Mouse (Mus musculus): ENCODE data around the gene Rab11fip3. TPM values are rescaled to one million over a fixed set of nuclear protein-coding genes. Genes with fewer than 3 reads are reported as not detected.

Rab11fip3 gene
- polyA plus RNA-seq, 1 experiment: 5.7 TPM

DNA sequence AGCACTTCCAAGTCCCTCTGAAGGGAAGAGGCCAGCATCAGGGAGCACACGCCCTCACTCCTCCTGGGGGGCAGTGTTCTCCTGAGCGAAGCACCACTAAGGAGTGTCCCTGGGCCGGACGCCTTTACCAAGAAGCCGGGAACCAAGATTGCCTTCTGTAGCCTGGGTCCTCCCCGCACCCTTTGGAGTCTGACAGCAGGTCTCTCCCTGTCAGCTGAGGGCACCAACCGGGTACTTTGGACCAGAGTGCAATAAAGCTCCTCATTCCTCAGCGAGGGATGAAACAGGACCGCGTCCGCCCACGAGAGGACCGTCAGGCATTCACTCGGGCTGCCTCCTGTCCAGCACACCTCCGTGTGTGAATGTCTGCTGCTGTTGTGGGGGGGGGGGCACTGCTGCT, 64.6 kb downstream of the Rab11fip3 start:
- no peak overlapping the region for H3K4me3 ChIP-seq (ENCODE audit: insufficient read depth, low read depth, low read length)
- H3K27ac ChIP-seq (replicated peaks; ENCODE audit: low read depth, low read length): no peak overlapping the region
- H3K4me1 ChIP-seq (ENCODE audit: control insufficient read depth, insufficient read depth, insufficient read length, low read length): no peaks in the 10 kb centered on the region

DNA sequence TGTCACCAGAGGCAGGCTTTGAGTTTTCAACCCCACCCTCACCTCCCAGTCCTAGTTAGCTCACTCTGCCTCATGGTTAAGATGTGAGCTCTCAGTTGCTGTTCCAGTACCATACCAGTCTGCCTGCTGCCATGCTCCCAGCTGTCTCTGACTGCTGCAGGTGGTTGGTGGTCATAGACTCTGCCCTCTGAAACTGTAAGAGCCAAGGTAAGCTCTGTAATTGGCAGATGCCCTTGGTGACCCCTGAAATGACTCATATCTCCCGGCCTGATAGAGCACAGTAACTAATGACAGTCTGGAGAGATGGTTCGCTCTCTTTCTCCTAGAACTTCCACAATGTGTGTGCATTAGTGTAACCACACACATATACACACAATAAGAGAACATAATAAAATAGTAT, 65.5 kb downstream of the Rab11fip3 start:
- H3K4me3 ChIP-seq (ENCODE audit: insufficient read depth, low read depth, low read length): no peak overlapping the region
- H3K27ac ChIP-seq (replicated peaks; ENCODE audit: low read depth, low read length): no peak overlapping the region
- no peaks in the 10 kb centered on the region for H3K4me1 ChIP-seq (ENCODE audit: control insufficient read depth, insufficient read depth, insufficient read length, low read length)

DNA sequence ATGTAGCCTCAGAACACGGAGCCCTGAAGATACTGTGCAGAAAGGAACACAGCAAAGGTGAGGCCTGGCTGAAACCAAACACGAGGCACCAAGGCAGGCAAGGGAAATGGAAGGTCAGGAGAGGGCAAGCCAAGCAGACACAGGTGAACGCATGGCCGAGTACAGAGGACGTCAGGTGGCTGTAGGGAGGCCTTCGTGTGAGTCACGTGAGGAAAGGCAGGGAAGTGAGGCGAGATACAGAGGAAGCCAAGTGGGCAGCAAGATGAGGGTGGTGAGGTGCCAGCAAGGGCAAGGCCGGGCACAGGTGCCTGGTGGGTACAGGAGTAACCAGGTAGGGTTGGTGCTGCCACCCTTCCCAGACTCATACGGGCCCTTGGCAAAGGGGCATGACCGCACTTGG, 70.9 kb downstream of the Rab11fip3 start:
- Histone ChIP-seq H3K4me3 (ENCODE audit: insufficient read depth, low read depth, low read length) (no peak overlapping the region), H3K27ac (replicated peaks; ENCODE audit: low read depth, low read length) (no peak overlapping the region), H3K4me1 (ENCODE audit: control insufficient read depth, insufficient read depth, insufficient read length, low read length) (no peaks in the 10 kb centered on the region)

- no peaks in the 10 kb centered on the region for H3K4me1 ChIP-seq (ENCODE audit: control insufficient read depth, insufficient read depth, insufficient read length, low read length)
- no peak overlapping the region for H3K4me3 ChIP-seq (ENCODE audit: insufficient read depth, low read depth, low read length)
Observed at GRCm38 (mm10) chr17:25993489-25993888, 75.9 kb downstream of the Rab11fip3 start.

DNA sequence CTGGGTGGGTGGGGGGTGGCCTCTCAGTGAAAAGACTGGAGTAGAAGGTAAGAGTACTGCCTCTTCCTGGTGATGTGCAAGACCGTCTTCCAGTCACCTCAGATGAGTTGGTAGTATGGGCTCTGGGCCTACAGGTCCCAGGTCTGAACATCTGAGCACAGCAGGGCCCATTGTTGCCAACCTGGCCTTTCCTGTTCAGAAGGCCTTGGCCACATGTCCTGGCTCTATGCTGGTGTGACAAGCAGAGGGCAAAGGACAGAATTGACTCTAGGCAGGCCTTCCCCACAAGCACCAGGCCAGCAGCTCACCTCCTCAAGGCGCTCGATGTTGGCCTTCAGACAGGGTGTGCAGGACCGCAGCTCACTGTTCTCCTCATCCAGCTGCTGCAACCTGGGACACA, 77.1 kb downstream of the Rab11fip3 start:
- Histone ChIP-seq H3K4me3 (ENCODE audit: insufficient read depth, low read depth, low read length) (no peak overlapping the region), H3K27ac (replicated peaks; ENCODE audit: low read depth, low read length) (no peak overlapping the region), H3K4me1 (ENCODE audit: control insufficient read depth, insufficient read depth, insufficient read length, low read length) (no peaks in the 10 kb centered on the region)

More at GRCm38 (mm10) chr17:25993489-25993888, 75.9 kb downstream of the Rab11fip3 start:
- no peak overlapping the region for H3K27ac ChIP-seq (replicated peaks; ENCODE audit: low read depth, low read length)

- no peak overlapping the region for H3K27ac ChIP-seq (replicated peaks; ENCODE audit: low read depth, low read length)
- H3K4me3 ChIP-seq (ENCODE audit: insufficient read depth, low read depth, low read length): no peak overlapping the region
- no peaks in the 10 kb centered on the region for H3K4me1 ChIP-seq (ENCODE audit: control insufficient read depth, insufficient read depth, insufficient read length, low read length)
Observed at GRCm38 (mm10) chr17:25990331-25990730, 79.0 kb downstream of the Rab11fip3 start.

DNA sequence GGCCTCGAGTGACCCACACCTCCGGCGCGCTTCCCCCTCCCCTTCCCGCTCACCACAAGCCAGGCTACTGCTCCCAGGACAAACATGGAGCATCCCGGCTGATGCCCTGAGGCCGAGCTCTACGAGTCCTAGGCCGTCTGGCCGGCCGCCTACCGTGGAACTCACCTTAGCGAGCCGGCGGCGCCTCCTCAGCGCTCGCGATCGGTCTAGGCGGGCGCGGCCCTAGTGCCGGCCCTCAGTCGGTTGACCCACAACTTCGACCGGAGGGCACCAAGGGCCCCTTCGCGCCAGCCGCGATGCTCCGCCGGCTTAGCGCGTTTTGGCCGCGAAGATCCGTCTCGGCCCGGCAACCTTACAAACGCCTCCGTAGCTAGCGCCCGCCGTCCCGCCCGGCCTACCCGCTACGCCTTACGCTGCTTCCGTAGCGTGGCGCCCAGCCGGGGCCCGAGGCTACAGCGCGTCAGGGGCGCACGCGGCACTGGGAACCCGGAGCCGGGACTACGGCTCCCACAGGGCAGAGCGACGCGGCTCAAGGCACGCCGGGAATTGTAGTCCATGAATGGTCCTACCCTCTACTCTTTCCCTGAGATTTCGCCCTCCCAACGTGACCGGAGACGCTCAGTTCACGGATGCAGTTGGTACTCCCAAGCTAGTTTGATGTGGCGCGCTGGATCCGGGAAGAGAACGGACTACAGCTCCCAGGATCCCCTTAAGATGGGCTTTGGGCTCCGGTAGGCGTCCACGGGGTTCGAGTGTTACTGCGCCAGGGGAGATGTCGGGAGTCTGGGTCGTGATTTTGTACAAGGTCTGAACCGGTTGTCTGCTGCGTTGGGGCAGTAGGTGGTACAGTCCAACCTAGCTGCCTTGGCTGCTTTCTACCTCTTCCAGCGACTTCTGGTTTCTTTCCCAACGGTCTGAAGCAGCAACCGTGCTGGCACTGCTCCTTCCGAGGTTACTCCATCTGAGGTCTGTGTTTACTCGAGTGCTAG, 83.8 kb downstream of the Rab11fip3 start, which contains the start of gene Capn15:
Capn15 (minus strand) TSS at position 491 of the 989 bp plus-strand sequence.
- peak within 1 kb of the TSS; percentile 29; the same call in 1 of the 2 replicates for H3K27ac ChIP-seq (replicated peaks; ENCODE audit: low read depth, low read length)
- H3K4me1 ChIP-seq (ENCODE audit: control insufficient read depth, insufficient read depth, insufficient read length, low read length): peaks cover 8% of the 10 kb centered on the region; the same call in 1 of the 2 replicates
- H3K4me3 ChIP-seq (ENCODE audit: insufficient read depth, low read depth, low read length): peak within 1 kb of the TSS; percentile 82

- Histone ChIP-seq H3K4me1 (ENCODE audit: control insufficient read depth, insufficient read depth, insufficient read length, low read length) (peaks cover 8% of the 10 kb centered on the region; the same call in 1 of the 2 replicates), H3K4me3 (ENCODE audit: insufficient read depth, low read depth, low read length) (peak overlapping the region; percentile 82), H3K27ac (replicated peaks; ENCODE audit: low read depth, low read length) (peak overlapping the region; percentile 29; the same call in 1 of the 2 replicates)
Observed at GRCm38 (mm10) chr17:25984556-25985305, 84.6 kb downstream of the Rab11fip3 start.

DNA sequence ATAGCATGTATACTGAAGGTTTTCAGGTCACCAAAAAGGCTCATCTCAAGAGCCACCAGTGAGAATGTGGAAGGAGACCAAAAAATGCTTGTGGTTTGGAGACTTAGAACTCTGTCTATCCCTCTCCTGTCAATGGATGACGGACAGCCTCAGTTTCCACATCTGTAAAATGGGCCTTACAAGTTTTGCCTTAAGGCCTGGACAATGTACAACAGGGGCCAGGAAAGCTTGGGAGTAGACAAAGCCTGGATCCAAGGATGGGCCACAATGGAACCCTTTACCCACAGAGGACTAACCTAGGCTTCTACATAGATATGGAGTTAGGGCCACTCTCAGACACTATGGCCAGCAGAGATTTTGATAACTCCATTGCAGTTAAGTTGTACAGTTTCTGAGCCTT, 85.3 kb downstream of the Rab11fip3 start:
- no peak overlapping the region for H3K27ac ChIP-seq (replicated peaks; ENCODE audit: low read depth, low read length)
- 0 out of 2 replicates have a peak overlapping the region, but pooled peaks have one; percentile 82 for H3K4me3 ChIP-seq (ENCODE audit: insufficient read depth, low read depth, low read length)
- peaks cover 8% of the 10 kb centered on the region; the same call in 1 of the 2 replicates for H3K4me1 ChIP-seq (ENCODE audit: control insufficient read depth, insufficient read depth, insufficient read length, low read length)

GRCm38 (mm10) chr17:25982913-25983312, 86.4 kb downstream of the Rab11fip3 start:
- H3K4me1 ChIP-seq (ENCODE audit: control insufficient read depth, insufficient read depth, insufficient read length, low read length): peaks cover 8% of the 10 kb centered on the region; the same call in 1 of the 2 replicates
- no peak overlapping the region for H3K27ac ChIP-seq (replicated peaks; ENCODE audit: low read depth, low read length)
- H3K4me3 ChIP-seq (ENCODE audit: insufficient read depth, low read depth, low read length): no peak overlapping the region

DNA sequence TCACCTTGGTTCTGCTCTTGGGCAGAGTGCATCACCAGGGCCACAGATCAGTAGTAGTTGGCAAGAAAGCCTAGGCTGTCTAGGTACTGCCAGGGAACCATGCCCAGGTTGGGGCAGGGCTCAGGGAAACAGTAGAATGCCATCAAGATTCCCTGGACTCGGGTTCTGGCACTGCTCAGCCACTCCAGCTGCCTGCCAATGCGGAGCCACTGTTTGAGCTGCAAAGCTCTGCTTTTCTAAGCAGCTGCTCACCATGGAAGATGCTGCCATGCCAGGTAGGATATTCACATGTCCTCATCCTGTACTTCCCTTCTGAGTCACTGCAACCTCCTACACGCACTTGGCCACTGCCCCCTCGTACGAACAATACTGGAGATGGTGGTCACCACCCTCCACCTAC, 88.5 kb downstream of the Rab11fip3 start:
- H3K4me3 ChIP-seq (ENCODE audit: insufficient read depth, low read depth, low read length): no peak overlapping the region
- peaks cover 8% of the 10 kb centered on the region; the same call in 1 of the 2 replicates for H3K4me1 ChIP-seq (ENCODE audit: control insufficient read depth, insufficient read depth, insufficient read length, low read length)
- no peak overlapping the region for H3K27ac ChIP-seq (replicated peaks; ENCODE audit: low read depth, low read length)

- Histone ChIP-seq H3K4me3 (ENCODE audit: insufficient read depth, low read depth, low read length) (no peak overlapping the region), H3K4me1 (ENCODE audit: control insufficient read depth, insufficient read depth, insufficient read length, low read length) (peaks cover 8% of the 10 kb centered on the region; the same call in 1 of the 2 replicates), H3K27ac (replicated peaks; ENCODE audit: low read depth, low read length) (no peak overlapping the region)
Observed at GRCm38 (mm10) chr17:25979829-25980738, 89.3 kb downstream of the Rab11fip3 start.

- peaks cover 2% of the 10 kb centered on the region; the same call in 1 of the 2 replicates for H3K4me1 ChIP-seq (ENCODE audit: control insufficient read depth, insufficient read depth, insufficient read length, low read length)
- no peak overlapping the region for H3K4me3 ChIP-seq (ENCODE audit: insufficient read depth, low read depth, low read length)
- no peak overlapping the region for H3K27ac ChIP-seq (replicated peaks; ENCODE audit: low read depth, low read length)
Observed at GRCm38 (mm10) chr17:25970954-25971707, 98.2 kb downstream of the Rab11fip3 start.

- Histone ChIP-seq H3K4me1 (ENCODE audit: control insufficient read depth, insufficient read depth, insufficient read length, low read length) (peaks cover 2% of the 10 kb centered on the region; the same call in 1 of the 2 replicates), H3K27ac (replicated peaks; ENCODE audit: low read depth, low read length) (no peak overlapping the region), H3K4me3 (ENCODE audit: insufficient read depth, low read depth, low read length) (no peak overlapping the region)
Observed at GRCm38 (mm10) chr17:25970448-25970847, 98.9 kb downstream of the Rab11fip3 start.
